Mouse (Mus musculus) frontal cortex, postnatal 14 days (tissue): ENCODE measurements around the gene 1700020N01Rik.
A peak's percentile ranks its signal among the peaks of the same experiment; 100 is the strongest.

Experiments
- DNase-seq, 2 experiments: peaks; one replicate each; pipeline ENCODE4 v3.0.0; 2022; ENCODE audit warnings: low spot score in 2 of 2

Gene 1700020N01Rik

GRCm38 (mm10) chr10:21604476-21604875 is 11.5 kb downstream of the 1700020N01Rik start:
- DNase-seq: no peak

DNA sequence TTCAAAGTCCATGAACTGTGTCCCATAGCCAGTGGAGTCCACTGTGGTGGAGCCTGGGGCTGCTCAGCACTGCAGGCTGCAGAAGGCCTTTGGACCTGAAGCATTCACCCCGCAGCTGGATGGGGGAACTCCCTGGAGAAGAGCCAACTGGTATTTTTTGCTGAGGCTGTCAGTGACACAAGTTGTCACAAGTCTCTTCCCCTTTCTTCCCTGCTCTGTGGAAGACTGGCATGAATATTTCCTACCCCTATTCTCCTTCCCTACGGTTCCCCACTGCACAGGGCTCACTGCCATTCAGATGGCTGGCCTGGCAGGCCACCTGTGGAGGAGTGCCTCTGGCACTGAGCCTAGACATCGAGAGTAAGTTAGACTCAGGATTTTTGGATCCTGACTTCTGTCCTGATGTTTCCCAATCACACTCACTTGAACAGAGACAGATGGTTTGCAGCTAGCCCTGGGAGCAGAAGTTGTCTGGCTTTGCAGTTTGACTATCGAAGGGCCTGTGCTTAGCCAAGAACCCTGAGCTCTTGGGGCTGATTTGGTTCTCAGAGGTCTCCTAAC is 12.1 kb downstream of the 1700020N01Rik start:
- DNase-seq: peak; percentile 24 to 37

DNA sequence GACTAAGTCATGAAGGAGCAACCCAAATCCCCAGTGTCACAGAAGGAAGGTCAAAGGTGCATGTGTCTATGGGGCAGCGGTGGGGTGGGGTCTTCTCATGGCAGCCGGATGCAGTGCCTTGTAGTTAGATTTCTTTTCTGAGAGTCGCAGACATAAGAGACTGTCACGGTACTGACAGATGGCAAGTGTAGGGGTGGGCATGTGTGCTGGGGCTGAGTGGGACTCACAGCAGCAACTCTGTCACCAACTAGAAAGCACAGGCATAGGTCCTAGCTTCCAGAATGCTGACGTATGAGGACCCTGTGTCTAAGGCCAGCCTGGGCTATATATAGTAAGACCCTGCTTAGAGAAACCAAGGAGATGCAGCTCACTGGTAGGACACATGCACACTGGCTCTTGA is 12.7 kb downstream of the 1700020N01Rik start:
- peak; percentile 30 to 51 for DNase-seq

GRCm38 (mm10) chr10:21606931-21607330 is 14.0 kb downstream of the 1700020N01Rik start:
- DNase-seq: no peak

GRCm38 (mm10) chr10:21609583-21609982 is 16.6 kb downstream of the 1700020N01Rik start:
- DNase-seq: no peak

DNA sequence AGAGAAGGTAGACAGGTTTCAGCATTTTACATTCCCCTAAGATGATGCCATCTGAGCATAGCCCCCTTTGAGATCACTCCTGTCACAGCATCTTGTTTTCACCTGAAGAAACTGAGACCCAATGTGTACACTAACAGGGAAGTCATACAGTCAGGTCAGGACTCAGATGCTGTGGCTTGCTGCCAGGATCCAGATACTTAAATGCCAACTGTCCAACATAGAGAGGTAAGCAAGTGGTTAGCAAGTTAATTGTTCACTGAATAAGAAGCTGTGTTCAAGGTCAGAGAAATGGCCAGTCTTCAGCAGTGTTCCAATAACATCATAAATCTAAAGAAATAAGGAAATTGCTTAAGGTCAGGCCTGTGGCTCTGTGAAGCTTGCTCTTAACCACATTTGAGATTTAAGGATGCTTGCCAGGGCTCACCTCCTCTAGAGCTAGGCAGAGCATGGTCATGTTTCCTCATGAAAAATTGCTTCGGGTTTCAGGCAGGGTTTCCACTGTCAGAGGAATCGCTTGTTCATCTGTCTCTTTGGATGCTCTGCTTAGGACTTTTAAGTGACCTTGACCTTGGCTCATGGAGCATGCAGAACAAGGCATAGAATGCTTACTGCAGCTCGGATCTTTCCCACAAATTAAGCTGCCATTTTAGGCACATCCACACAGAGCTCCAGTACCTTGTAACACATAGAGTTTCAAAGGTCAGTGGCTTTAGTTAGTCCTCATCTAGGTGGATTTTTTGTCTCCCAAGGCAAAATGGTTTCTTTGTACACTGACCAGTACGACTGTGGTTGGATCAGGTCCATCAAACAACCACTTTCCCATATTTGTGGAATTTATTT is 20.3 kb downstream of the 1700020N01Rik start:
- DNase-seq: no peak

DNA sequence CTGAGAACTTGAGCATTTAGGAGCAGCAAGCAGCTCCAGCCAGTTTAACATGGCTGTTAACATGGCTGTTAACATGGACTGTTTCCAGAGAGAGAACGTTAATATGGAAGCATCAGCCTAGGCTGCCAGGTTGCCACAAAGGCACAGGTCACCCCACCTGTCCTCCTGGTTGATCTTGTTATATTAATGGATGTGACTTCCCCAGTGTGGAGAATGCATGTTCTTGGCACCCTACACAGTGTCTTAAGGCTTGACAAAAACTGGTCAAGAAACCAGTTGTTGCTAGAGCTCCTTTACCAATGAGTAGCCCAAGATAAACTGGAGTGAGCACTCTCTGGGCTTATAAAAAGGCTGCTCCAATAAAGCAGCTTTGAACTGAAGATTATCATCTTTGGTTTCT is 21.6 kb downstream of the 1700020N01Rik start:
- DNase-seq: no peak

GRCm38 (mm10) chr10:21618745-21619508 is 26.0 kb downstream of the 1700020N01Rik start:
- no peak for DNase-seq

- DNase-seq: no peak
Measured at GRCm38 (mm10) chr10:21622065-21622464, 29.1 kb downstream of the 1700020N01Rik start.

GRCm38 (mm10) chr10:21628555-21628954 is 35.6 kb downstream of the 1700020N01Rik start:
- no peak for DNase-seq

DNA sequence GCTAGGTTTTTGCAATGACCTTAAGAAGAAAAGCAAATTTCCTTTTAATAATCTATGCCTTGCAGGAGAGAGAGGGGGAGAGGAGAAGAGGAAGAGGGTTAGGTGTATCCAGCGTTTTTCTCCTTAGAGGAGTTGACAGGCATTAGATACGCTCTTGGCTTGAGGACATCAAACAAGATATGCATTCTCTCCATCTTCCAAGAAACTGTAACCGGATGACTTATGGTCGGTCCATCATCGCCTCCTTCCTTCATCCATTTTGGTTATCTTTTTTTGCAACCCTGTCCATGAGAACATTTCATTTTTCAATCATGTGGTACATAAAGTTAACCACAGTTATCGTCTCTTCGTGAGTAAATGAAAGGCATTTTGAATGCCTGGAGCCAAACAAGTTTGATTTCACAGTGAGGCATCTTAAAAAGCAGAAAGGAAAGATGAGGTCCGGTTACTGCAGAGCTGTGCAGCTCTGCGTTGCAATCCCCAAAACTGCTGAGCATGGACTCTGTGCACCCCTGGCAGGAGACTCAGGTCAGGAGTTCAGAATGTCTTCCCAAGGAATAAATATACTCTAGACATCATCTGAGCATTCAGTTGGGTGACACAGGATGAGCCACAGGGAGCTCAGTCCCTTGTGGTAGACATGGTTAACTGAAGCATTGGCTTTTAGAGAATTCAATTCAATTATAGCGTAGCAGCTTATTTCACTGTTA is 36.2 kb downstream of the 1700020N01Rik start:
- DNase-seq: no peak

- DNase-seq: no peak
Measured at GRCm38 (mm10) chr10:21631481-21631880, 38.5 kb downstream of the 1700020N01Rik start.

DNA sequence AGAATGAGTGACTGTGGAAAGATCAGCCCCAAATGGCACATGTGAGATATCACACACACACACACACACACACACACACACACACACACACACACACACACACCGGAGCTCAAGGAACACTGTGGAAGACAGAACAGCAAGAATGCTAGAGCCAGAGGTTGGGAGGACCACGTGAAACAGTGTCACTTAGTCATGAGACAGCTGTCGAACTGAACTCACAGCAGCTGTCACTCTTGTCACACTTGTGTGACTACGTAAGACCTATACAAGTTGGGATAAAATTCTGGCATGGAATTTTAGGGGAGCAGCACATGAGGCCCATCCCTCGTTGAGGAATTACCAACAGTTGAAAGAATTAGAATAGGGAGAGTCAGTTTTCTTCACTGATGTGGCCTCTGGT is 39.7 kb downstream of the 1700020N01Rik start:
- DNase-seq: no peak

- no peak for DNase-seq
Measured at GRCm38 (mm10) chr10:21635988-21636710, 43.2 kb downstream of the 1700020N01Rik start.

GRCm38 (mm10) chr10:21636711-21637081 is 43.8 kb downstream of the 1700020N01Rik start:
- peak in 1 of 2 experiments; percentile 23 for DNase-seq

DNA sequence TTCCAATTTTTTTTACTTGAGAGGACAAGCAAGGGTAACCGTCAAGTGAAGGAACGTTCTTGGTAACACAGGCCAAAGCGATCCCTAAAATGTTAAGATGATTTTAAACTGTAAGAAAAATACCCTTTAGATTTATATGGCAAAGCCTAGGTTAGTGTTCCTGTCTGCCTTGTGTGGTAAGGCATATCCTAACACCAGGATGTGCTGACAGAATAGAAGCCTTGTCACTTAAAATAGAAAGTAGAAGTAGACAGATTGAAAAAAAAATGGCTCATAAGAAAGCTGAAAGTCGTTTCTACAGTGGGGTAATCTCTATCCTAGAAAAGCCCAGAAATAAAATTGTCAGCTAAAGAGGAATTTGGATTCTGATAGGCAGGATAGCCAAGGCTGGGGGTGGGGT is 58.4 kb downstream of the 1700020N01Rik start:
- no peak for DNase-seq

- DNase-seq: no peak
Measured at GRCm38 (mm10) chr10:21652426-21653345, 59.7 kb downstream of the 1700020N01Rik start.

- no peak for DNase-seq
Measured at GRCm38 (mm10) chr10:21653469-21653868, 60.5 kb downstream of the 1700020N01Rik start.

GRCm38 (mm10) chr10:21659576-21660246 is 66.8 kb downstream of the 1700020N01Rik start:
- DNase-seq: no peak

DNA sequence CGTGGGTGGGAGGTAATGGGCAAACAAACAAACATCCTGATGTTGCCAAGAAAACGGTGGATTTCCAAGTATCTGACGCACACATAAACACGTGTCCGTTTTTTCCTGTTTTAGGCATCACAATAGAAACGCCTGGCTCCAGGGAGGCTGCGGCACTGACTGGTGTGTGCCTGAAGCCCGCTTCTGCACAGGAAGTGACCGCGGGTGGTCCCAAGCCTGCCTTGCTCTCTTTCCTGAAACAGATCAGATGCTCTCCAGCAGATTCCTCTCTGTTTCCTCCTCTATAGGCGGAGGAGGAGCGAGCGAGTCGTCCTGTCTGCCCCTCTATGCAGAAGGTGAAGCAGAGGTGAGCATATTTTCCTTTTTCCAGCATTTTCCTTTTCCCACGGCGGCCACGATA is 76.0 kb downstream of the 1700020N01Rik start:
- DNase-seq: no peak
